Mouse (Mus musculus) kidney, embryonic 14.5 days (tissue): ENCODE data around the gene Dmpk. TPM values are rescaled to one million over a fixed set of nuclear protein-coding genes. Genes with fewer than 3 reads are reported as not detected.

ENCODE experiments used
- ATAC-seq: fragments of 200-750 bp; cut with Nextera tagmentation; 2 replicates; pipeline ENCODE4 v1.8.0; 2017; ENCODE audit warnings: moderate number of reproducible peaks, mild to moderate bottlenecking, moderate TSS enrichment, moderate library complexity; ENCODE audit not compliant: low FRiP score, low TSS enrichment
- H3K27ac ChIP-seq: fragments of 300-500 bp; sonication (generic); 2 replicates; pipeline ENCODE4 v1.5.1; 2014; ENCODE audit warnings: low read depth, mild to moderate bottlenecking, low read length, moderate library complexity, mixed read lengths
- H3K27me3 ChIP-seq: fragments of 300-500 bp; sonication (generic); 2 replicates; pipeline ENCODE4 v1.6.1; 2014; ENCODE audit warnings: mild to moderate bottlenecking, low read length; ENCODE audit not compliant: control insufficient read depth, insufficient read depth
- H3K36me3 ChIP-seq: fragments of 300-500 bp; sonication (generic); 2 replicates; pipeline ENCODE4 v1.6.1; 2014; ENCODE audit warnings: low read length, mixed read lengths; ENCODE audit not compliant: control insufficient read depth, insufficient read depth
- H3K4me1 ChIP-seq: fragments of 300-500 bp; sonication (generic); 2 replicates; pipeline ENCODE4 v1.6.1; 2014; ENCODE audit warnings: low read length, mixed read lengths; ENCODE audit not compliant: control insufficient read depth, insufficient read depth
- H3K4me2 ChIP-seq: fragments of 300-500 bp; sonication (generic); replicated peaks from 2 replicates; pipeline ENCODE4 v1.6.1; 2014; ENCODE audit warnings: low read depth, mild to moderate bottlenecking, low read length
- H3K4me3 ChIP-seq: fragments of 300-500 bp; sonication (generic); 2 replicates; pipeline ENCODE4 v1.5.1; 2014; ENCODE audit warnings: mild to moderate bottlenecking, low read length
- H3K9ac ChIP-seq: fragments of 300-500 bp; sonication (generic); 2 replicates; pipeline ENCODE4 v1.6.1; 2014; ENCODE audit warnings: low read depth, mild to moderate bottlenecking, low read length, moderate library complexity
- H3K9me3 ChIP-seq: fragments of 300-500 bp; sonication (generic); 2 replicates; pipeline ENCODE4 v1.6.1; 2016; ENCODE audit warnings: low read length; ENCODE audit not compliant: control insufficient read depth
- WGBS: fragments of 180-500 bp; shearing (Covaris S2); extraction: QIAGEN DNeasy Blood & Tissue Kit; methylation state at CpG from one replicate; pipeline ENCODE4 v1.1.7; 2014; 5-methylcytosine and 5-hydroxymethylcytosine counted together
- polyA plus RNA-seq: library from polyadenylated mRNA; unstranded; fragments of >200 nt; fragmentation: Nextera tagmentation; extraction: Ambion mirVana; gene quantifications from 2 replicates; pipeline ENCODE4 v1.2.1, GENCODE M21; 2014

Gene Dmpk
- polyA plus RNA-seq: 12.1 and 14.9 TPM in 2 replicates

GRCm38 (mm10) chr7:19083701-19084100 lies at the start of gene Dmpk:
Gene Dmpk, plus strand, starts transcription at chr7:19083849.
- peak; percentile 34 for ATAC-seq
- no peaks in the 10 kb centered on the region for H3K9me3 ChIP-seq
- H3K27ac ChIP-seq: peak within 1 kb of the TSS; percentile 38; the same call in 1 of the 2 replicates
- peaks cover 43% of the 10 kb centered on the region for H3K4me1 ChIP-seq
- WGBS: 40% methylated on average over 10 of the region's 10 CpGs
- H3K27me3 ChIP-seq: no peaks in the 10 kb centered on the region
- peak within 1 kb of the TSS; percentile 44 for H3K4me2 ChIP-seq
- peak within 1 kb of the TSS; percentile 24; the same call in 1 of the 2 replicates for H3K4me3 ChIP-seq
- peaks cover 50% of the 10 kb centered on the region for H3K36me3 ChIP-seq
- H3K9ac ChIP-seq: peak within 1 kb of the TSS; percentile 57; the same call in 1 of the 2 replicates

DNA sequence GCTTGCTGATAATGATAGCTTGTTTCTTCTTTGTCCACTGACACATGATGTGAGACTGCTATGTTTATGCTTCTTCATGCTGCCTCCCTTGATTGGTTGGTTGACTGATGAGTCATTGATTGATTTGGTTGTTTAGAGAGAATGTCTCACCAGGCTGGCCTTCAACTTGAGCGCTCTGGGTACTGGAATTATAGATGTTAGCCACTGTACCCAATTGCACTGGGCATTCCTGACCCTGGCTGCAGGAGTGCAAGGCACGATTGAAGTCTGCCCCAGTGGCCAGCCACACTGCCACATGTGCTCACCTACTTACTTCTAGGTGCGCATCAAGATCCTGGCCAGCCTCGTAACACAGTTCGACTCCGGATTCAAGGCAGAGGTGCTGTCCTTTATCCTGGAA lies 39.0 kb upstream of the Dmpk start:
- WGBS: 97% methylated on average over 6 of the region's 6 CpGs
- H3K9ac ChIP-seq: no peak overlapping the region
- H3K36me3 ChIP-seq: peaks cover 99% of the 10 kb centered on the region
- ATAC-seq: no peak
- no peaks in the 10 kb centered on the region for H3K27me3 ChIP-seq
- no peaks in the 10 kb centered on the region for H3K4me1 ChIP-seq
- no peaks in the 10 kb centered on the region for H3K9me3 ChIP-seq
- H3K27ac ChIP-seq: no peak overlapping the region
- H3K4me3 ChIP-seq: no peak overlapping the region
- no peak overlapping the region for H3K4me2 ChIP-seq

- Histone ChIP-seq H3K4me2 (no peak overlapping the region), H3K27me3 (no peaks in the 10 kb centered on the region), H3K27ac (no peak overlapping the region), H3K9ac (no peak overlapping the region), H3K4me1 (no peaks in the 10 kb centered on the region), H3K4me3 (no peak overlapping the region), H3K36me3 (peaks cover 98% of the 10 kb centered on the region), H3K9me3 (no peaks in the 10 kb centered on the region)
- ATAC-seq: no peak
- WGBS: 91% methylated on average over 11 of the region's 11 CpGs
Measured at GRCm38 (mm10) chr7:19046286-19047069, 37.2 kb upstream of the Dmpk start.

- no peak for ATAC-seq
- H3K27me3 ChIP-seq: no peaks in the 10 kb centered on the region
- no peak overlapping the region for H3K4me3 ChIP-seq
- WGBS: 90% methylated on average over 14 of the region's 14 CpGs
- H3K9ac ChIP-seq: no peak overlapping the region
- no peaks in the 10 kb centered on the region for H3K4me1 ChIP-seq
- H3K27ac ChIP-seq: no peak overlapping the region
- H3K4me2 ChIP-seq: no peak overlapping the region
- no peaks in the 10 kb centered on the region for H3K9me3 ChIP-seq
- H3K36me3 ChIP-seq: peaks cover 95% of the 10 kb centered on the region
Measured at GRCm38 (mm10) chr7:19048006-19048527, 35.6 kb upstream of the Dmpk start.

- Histone ChIP-seq H3K27me3 (no peaks in the 10 kb centered on the region), H3K4me3 (no peak overlapping the region), H3K4me2 (no peak overlapping the region), H3K9me3 (no peaks in the 10 kb centered on the region), H3K36me3 (peaks cover 83% of the 10 kb centered on the region), H3K9ac (no peak overlapping the region), H3K4me1 (no peaks in the 10 kb centered on the region), H3K27ac (no peak overlapping the region)
- no peak for ATAC-seq
- 88% methylated on average over 5 of the region's 5 CpGs for WGBS
Measured at GRCm38 (mm10) chr7:19049252-19049651, 34.4 kb upstream of the Dmpk start.

DNA sequence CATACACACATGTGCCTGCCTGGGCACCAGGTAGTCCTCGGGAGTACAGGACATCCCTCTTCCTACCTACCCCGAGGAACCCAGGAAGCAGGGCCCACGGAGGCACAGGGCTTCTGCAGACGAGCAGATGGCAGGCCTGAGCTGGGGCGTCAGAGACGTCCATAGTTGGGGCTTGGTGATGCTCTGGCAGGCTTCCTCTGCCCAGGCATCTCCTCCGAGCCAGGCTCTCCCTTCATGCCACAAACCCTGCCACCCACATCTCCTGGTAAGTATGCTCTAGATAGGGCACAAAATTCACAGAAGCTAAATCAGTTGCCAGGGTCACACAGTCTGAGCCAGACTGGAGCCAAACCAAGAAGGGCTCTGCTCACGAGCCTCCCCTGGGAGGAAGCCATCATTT lies 33.5 kb upstream of the Dmpk start:
- Histone ChIP-seq H3K4me1 (no peaks in the 10 kb centered on the region), H3K36me3 (peaks cover 77% of the 10 kb centered on the region), H3K4me2 (no peak overlapping the region), H3K4me3 (no peak overlapping the region), H3K9me3 (no peaks in the 10 kb centered on the region), H3K27me3 (no peaks in the 10 kb centered on the region), H3K9ac (no peak overlapping the region), H3K27ac (no peak overlapping the region)
- WGBS: 80% methylated on average over 8 of the region's 8 CpGs
- no peak for ATAC-seq

DNA sequence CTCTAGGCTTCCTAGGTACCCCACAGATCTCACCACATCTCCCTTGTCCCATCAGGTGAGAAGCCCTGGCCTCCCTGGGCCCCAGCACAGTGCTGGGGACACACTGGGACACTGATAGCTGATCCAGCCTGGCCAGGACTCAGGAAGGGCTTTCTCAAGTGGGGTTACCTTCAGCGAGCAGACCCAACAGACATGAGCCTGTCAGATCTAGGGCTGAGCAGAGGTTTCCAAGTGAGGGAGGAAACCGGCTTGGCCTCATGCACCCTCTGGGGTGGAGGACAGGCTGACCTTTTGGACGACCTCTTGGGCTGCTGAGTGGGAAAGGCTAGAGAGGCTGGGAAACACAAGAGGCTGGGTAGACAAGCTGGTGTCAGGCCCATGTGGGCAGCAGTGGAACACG lies 32.5 kb upstream of the Dmpk start:
- no peaks in the 10 kb centered on the region for H3K9me3 ChIP-seq
- H3K9ac ChIP-seq: no peak overlapping the region
- ATAC-seq: no peak
- H3K4me3 ChIP-seq: no peak overlapping the region
- H3K36me3 ChIP-seq: peaks cover 67% of the 10 kb centered on the region
- H3K4me2 ChIP-seq: no peak overlapping the region
- no peak overlapping the region for H3K27ac ChIP-seq
- H3K4me1 ChIP-seq: no peaks in the 10 kb centered on the region
- H3K27me3 ChIP-seq: no peaks in the 10 kb centered on the region
- 61% methylated on average over 4 of the region's 4 CpGs for WGBS

- Histone ChIP-seq H3K4me3 (no peak overlapping the region), H3K36me3 (peaks cover 54% of the 10 kb centered on the region), H3K27ac (no peak overlapping the region), H3K9me3 (no peaks in the 10 kb centered on the region), H3K4me2 (no peak overlapping the region), H3K4me1 (no peaks in the 10 kb centered on the region), H3K27me3 (no peaks in the 10 kb centered on the region), H3K9ac (no peak overlapping the region)
- no peak for ATAC-seq
- 90% methylated on average over 15 of the region's 15 CpGs for WGBS
Measured at GRCm38 (mm10) chr7:19052345-19053135, 31.1 kb upstream of the Dmpk start.

DNA sequence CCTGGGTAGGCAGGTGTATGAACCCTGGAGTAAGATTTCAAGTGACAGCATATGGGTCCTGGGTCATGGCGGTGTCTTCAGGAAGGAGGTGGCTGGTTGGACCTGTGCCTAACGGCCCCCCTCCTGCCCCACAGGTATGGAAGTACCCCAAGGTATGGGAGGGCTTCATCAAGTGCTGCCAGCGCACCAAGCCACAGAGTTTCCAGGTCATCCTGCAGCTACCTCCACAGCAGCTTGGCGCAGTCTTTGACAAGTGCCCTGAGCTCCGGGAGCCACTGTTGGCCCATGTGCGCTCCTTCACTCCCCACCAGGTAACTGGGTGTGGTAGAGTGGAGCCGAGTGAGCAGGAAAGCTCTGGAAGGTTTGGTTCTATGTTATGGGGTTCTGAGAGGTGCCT lies 30.5 kb upstream of the Dmpk start:
- Histone ChIP-seq H3K4me1 (no peaks in the 10 kb centered on the region), H3K9ac (no peak overlapping the region), H3K4me2 (no peak overlapping the region), H3K27me3 (no peaks in the 10 kb centered on the region), H3K9me3 (no peaks in the 10 kb centered on the region), H3K4me3 (no peak overlapping the region), H3K36me3 (peaks cover 48% of the 10 kb centered on the region), H3K27ac (no peak overlapping the region)
- 90% methylated on average over 7 of the region's 7 CpGs for WGBS
- no peak for ATAC-seq
